Mouse (Mus musculus) bone marrow macrophage, adult 2 months (primary cell): ENCODE measurements at regions not wholly inside any gene's neighbourhood (a gene's known extent, or its start where the extent isn't known, plus 50 kb on each side); places are given as distances from the start of the nearest gene placed in this dataset.

Experiments used
- CTCF ChIP-seq: IDR thresholded peaks from 2 replicates; pipeline ENCODE4 v1.5.1; 2012; ENCODE audit warnings: low read depth, mild to moderate bottlenecking, low read length, moderate library complexity
- POLR2A ChIP-seq: IDR thresholded peaks from 2 replicates; pipeline ENCODE4 v1.6.1; 2012; ENCODE audit warnings: mild to moderate bottlenecking, low read depth, low read length, borderline replicate concordance

- no peak for TF ChIP-seq POLR2A
- no peak for TF ChIP-seq CTCF
Measured at GRCm38 (mm10) chr9:61770207-61770955, 144.0 kb downstream of the Rplp1 start.
